Mouse (Mus musculus): ENCODE data around the gene Cnih2. TPM values are rescaled to one million over a fixed set of nuclear protein-coding genes. Genes with fewer than 3 reads are reported as not detected.
"Not testable (repeated sequence)": the region's sequence is repeated elsewhere in the genome, so short reads cannot be mapped to it uniquely, and the experiment has no call there.

Gene Cnih2
- total and polyA plus RNA-seq, 3 experiments: 0.70 TPM; not detected in 2

DNA sequence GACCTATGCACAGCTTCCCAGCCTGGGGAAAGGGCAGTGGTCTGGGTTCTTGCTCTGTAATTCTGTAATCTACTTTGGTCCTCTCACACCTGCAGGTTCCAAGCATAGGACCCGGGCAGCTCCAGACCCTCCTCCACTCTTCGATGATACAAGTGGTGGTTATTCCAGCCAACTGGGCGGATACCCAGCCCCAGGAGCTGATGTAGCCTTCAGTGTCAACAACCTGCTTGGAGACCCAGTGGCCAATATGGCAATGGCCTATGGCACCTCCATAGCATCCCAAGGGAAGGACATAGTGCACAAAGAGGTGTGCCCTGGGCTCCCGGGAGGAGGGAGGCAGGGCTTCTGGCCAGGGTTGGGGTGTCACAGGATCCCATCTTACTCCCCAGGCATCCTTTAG lies 9.0 kb downstream of the Cnih2 start:
- intact Hi-C loops (cut with DNase I): loop anchor here (2.0 to 5.0 kb wide), 2 partner anchors 17 to 52 kb away; partner anchors contain the start of genes AC124502.3, B4gat1 and Rab1b

DNA sequence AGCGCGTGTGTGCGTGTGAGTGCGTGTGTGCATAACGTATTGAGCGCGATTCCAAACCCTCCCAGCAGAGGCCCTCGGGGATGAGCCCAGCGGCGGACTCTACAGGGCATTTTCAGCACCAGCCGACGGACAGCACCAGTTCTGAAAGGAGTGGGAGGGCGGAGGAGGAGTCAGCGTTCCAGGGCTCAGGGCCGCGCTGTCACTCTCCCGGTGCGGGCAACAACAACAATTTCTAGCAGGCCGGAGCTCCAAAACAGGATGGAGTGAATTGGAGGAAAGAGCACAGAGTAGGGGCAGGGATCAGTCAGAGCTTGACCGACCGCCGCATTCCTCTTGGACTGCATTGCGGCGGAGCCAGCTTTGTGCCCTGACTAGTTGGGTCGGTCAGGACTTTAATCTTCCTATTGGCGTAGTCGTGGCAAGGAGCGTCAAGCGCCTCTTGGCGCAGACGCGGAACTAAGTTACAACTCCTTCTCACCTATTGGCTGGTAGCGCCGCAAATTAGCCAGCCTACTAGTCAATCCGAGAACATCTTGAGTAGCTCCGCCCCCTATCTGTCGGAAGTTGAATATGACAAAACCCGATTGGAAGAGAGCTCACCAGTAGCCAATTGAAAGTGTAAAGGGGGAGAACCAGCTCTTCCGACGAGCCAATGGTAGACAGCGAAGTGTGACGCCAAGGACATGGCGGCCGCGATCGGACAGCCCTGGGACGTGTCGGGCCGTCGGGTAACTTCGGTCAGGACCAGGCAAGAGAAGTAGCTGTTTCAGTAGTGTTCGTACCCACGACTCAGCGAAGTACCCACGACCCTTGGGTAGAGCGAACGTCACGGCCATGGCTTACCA lies 10.2 kb downstream of the Cnih2 start, which contains the start of gene Yif1a:
Gene Yif1a (plus strand): TSS at position 655 of the 845 bp plus-strand sequence.
- Histone ChIP-seq H3K4me3 (peak within 1 kb of the TSS; percentile 78), H3K27me3 (ENCODE audit: control insufficient read depth, insufficient read depth, low read length) (peaks cover 7% of the 10 kb centered on the region; the same call in 1 of the 2 replicates), H3K9ac (ENCODE audit: low read depth, low read length) (peak within 1 kb of the TSS; percentile 64), H3K27ac (peak within 1 kb of the TSS; percentile 80), H3K79me2 (replicated peaks; ENCODE audit: control insufficient read depth, insufficient read depth, low read length) (no peaks in the 10 kb centered on the region), H3K36me3 (ENCODE audit: control insufficient read depth, insufficient read depth, low read length) (no peaks in the 10 kb centered on the region), H3K4me1 (ENCODE audit: control insufficient read depth, insufficient read depth, low read length) (peaks cover 5% of the 10 kb centered on the region)
- under 1% methylated on average over 58 of the region's 58 CpGs for WGBS
- TF ChIP-seq POLR2A (IDR thresholded peaks at IDR 0.05; ENCODE audit: insufficient read depth, low read depth, low read length) (peak; percentile 93), EP300 (IDR thresholded peaks at IDR 0.05; ENCODE audit: insufficient read depth, low read depth, low read length) (peak; percentile 37; the same call in 1 of the 2 replicates), CTCF (IDR thresholded peaks at IDR 0.05) (peak; percentile 60)
- intact Hi-C loops (cut with DNase I): loop anchor here (2.0 to 5.0 kb wide), 2 partner anchors 19 to 51 kb away; partner anchors contain the start of genes AC124502.3, B4gat1 and Rab1b
- DNase-seq: peak; percentile 94 to 96

More for the DNA sequence above, 9.0 kb downstream of the Cnih2 start:
- DNase-seq: no peak
- H3K79me2 ChIP-seq (replicated peaks; ENCODE audit: control insufficient read depth, insufficient read depth, low read length): no peaks in the 10 kb centered on the region
- no peaks in the 10 kb centered on the region for H3K36me3 ChIP-seq (ENCODE audit: control insufficient read depth, insufficient read depth, low read length)
- H3K27me3 ChIP-seq (ENCODE audit: control insufficient read depth, insufficient read depth, low read length): peaks cover 6% of the 10 kb centered on the region; the same call in 1 of the 2 replicates
- 89% methylated on average over 4 of the region's 4 CpGs for WGBS
- H3K27ac ChIP-seq: no peak overlapping the region
- TF ChIP-seq EP300 (IDR thresholded peaks at IDR 0.05; ENCODE audit: insufficient read depth, low read depth, low read length) (no peak), POLR2A (IDR thresholded peaks at IDR 0.05; ENCODE audit: insufficient read depth, low read depth, low read length) (no peak), CTCF (IDR thresholded peaks at IDR 0.05) (no peak)
- H3K4me3 ChIP-seq: no peak overlapping the region
- H3K4me1 ChIP-seq (ENCODE audit: control insufficient read depth, insufficient read depth, low read length): peaks cover 7% of the 10 kb centered on the region
- H3K9ac ChIP-seq (ENCODE audit: low read depth, low read length): no peak overlapping the region

GRCm38 (mm10) chr19:5086533-5086932 lies 11.8 kb downstream of the Cnih2 start:
- H3K4me3 ChIP-seq; H3K79me2 ChIP-seq (replicated peaks; ENCODE audit: control insufficient read depth, insufficient read depth, low read length); H3K36me3 ChIP-seq (ENCODE audit: control insufficient read depth, insufficient read depth, low read length); H3K4me1 ChIP-seq (ENCODE audit: control insufficient read depth, insufficient read depth, low read length); DNase-seq; H3K27ac ChIP-seq; H3K9ac ChIP-seq (ENCODE audit: low read depth, low read length): not testable (repeated sequence)
- peaks cover 11% of the 10 kb centered on the region; the same call in 1 of the 2 replicates for H3K27me3 ChIP-seq (ENCODE audit: control insufficient read depth, insufficient read depth, low read length)
- peak; percentile 34 for TF ChIP-seq CTCF (IDR thresholded peaks at IDR 0.05)
- WGBS: 54% methylated on average over 4 of the region's 4 CpGs
- intact Hi-C loops (cut with DNase I): loop anchor here (5.0 kb wide), 1 partner anchor 49 kb away; the partner anchor contains the start of genes AC124502.3 and B4gat1

DNA sequence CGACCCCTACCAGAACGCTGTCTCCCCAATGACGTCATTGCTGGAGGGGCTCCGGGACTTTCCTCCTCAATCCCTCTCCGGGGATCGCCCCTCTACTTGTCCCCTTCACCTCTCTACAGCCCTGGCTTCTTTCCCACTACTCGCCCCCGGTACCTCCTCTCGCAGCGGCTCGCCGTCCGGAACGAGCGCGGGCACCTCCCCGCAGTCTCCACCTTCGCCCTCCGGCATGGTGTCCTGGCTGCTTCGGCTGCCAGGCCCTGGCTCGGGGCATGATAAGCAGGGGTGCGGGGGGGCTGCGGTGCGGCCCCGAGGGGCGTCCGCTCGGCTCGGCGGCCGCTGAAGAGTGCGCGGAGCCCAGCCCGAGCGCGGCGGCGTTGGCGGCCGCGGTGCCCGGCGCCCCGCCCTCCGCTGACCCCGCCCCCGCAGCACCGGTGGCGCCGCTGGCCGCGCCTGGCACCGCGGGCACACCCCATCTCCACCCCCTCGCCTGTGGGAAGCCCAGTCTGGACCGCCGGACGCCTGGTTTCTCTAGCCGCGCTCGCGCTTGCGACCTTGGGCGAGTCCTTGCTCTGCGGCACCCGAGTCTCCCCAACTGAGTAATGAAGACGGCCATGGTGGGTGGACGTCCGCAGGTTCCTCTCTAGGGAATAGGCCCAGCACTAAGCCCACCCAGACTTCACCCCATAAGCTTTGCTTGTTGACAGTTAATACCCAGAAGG lies 13.0 kb downstream of the Cnih2 start, which contains the start of gene Tmem151a:
Gene Tmem151a (minus strand): TSS at position 387 of the 719 bp plus-strand sequence.
- peak within 1 kb of the TSS; percentile 43 for H3K4me3 ChIP-seq
- H3K27ac ChIP-seq: no peak within 1 kb of the TSS
- no peak for TF ChIP-seq POLR2A (IDR thresholded peaks at IDR 0.05; ENCODE audit: insufficient read depth, low read depth, low read length)
- no peak for TF ChIP-seq CTCF (IDR thresholded peaks at IDR 0.05)
- no peak for TF ChIP-seq EP300 (IDR thresholded peaks at IDR 0.05; ENCODE audit: insufficient read depth, low read depth, low read length)
- peak within 1 kb of the TSS; percentile 49 for H3K9ac ChIP-seq (ENCODE audit: low read depth, low read length)
- peaks cover 5% of the 10 kb centered on the region for H3K4me1 ChIP-seq (ENCODE audit: control insufficient read depth, insufficient read depth, low read length)
- no peaks in the 10 kb centered on the region for H3K79me2 ChIP-seq (replicated peaks; ENCODE audit: control insufficient read depth, insufficient read depth, low read length)
- WGBS: under 1% methylated on average over 69 of the region's 69 CpGs
- intact Hi-C loops (cut with DNase I): loop anchor here (5.0 kb wide), 1 partner anchor 48 kb away; the partner anchor contains the start of genes AC124502.3 and B4gat1
- no peaks in the 10 kb centered on the region for H3K36me3 ChIP-seq (ENCODE audit: control insufficient read depth, insufficient read depth, low read length)
- H3K27me3 ChIP-seq (ENCODE audit: control insufficient read depth, insufficient read depth, low read length): peaks cover 11% of the 10 kb centered on the region; the same call in 1 of the 2 replicates
- DNase-seq: peak; percentile 52 to 62

DNA sequence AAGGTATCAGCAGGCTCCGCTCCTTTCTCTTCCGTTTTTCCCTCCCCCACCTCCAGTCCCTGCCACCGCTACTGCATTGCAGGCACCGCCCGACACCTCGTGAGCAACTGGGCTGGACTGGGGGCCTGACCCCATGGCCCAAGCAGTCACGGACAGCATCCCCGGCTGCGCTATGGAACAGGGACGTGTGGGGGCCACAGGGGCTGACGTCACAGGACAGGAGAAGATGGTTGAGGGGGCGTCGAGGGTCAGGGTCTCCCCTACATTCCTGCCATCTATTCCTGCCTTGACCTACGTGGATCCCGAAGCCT lies 13.5 kb downstream of the Cnih2 start:
- no peak overlapping the region for H3K27ac ChIP-seq
- H3K79me2 ChIP-seq (replicated peaks; ENCODE audit: control insufficient read depth, insufficient read depth, low read length): no peaks in the 10 kb centered on the region
- H3K27me3 ChIP-seq (ENCODE audit: control insufficient read depth, insufficient read depth, low read length): peaks cover 11% of the 10 kb centered on the region; the same call in 1 of the 2 replicates
- H3K4me3 ChIP-seq: peak overlapping the region; percentile 43; the same call in 1 of the 2 replicates
- peaks cover 5% of the 10 kb centered on the region for H3K4me1 ChIP-seq (ENCODE audit: control insufficient read depth, insufficient read depth, low read length)
- H3K9ac ChIP-seq (ENCODE audit: low read depth, low read length): no peak overlapping the region
- DNase-seq: no peak
- H3K36me3 ChIP-seq (ENCODE audit: control insufficient read depth, insufficient read depth, low read length): no peaks in the 10 kb centered on the region
- intact Hi-C loops (cut with DNase I): loop anchor here (5.0 kb wide), 1 partner anchor 47 kb away; the partner anchor contains the start of genes AC124502.3 and B4gat1
- TF ChIP-seq POLR2A (IDR thresholded peaks at IDR 0.05; ENCODE audit: insufficient read depth, low read depth, low read length) (no peak), EP300 (IDR thresholded peaks at IDR 0.05; ENCODE audit: insufficient read depth, low read depth, low read length) (no peak), CTCF (IDR thresholded peaks at IDR 0.05) (no peak)
- WGBS: 5% methylated on average over 15 of the region's 15 CpGs

Data from heart, adult 2 months (tissue).